Mouse (Mus musculus) urinary bladder, postnatal 36 days (tissue): ENCODE measurements at regions not wholly inside any gene's neighbourhood (a gene's known extent, or its start where the extent isn't known, plus 50 kb on each side); places are given as distances from the start of the nearest gene placed in this dataset.
A peak's percentile ranks its signal among the peaks of the same experiment; 100 is the strongest.

Experiments used
- DNase-seq, 2 experiments: peaks; one replicate each; pipeline ENCODE4 v3.0.0; 2022; ENCODE audit warnings: low spot score in 2 of 2, mixed read lengths in 1 of 2

DNA sequence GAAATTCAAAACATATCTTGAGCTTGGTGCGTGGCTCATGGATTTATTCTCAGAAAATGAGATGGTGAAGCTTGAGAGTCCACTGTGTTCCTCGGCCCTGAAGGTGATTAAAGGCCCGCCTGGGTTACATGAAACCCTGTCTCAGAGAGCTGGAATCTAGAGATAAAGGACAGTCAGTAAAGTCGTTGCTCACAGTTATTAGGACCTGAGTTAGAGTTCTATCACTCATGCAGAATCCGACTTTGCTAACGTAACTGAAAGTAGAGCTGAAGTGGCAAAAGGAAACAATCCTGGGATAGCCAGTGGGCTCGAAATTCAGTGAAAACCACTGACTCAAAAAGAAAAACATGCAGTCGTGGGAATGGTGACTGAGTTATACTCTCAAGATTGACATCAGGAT is 198.9 kb upstream of the Sema3a start:
- DNase-seq, result no peak

GRCm38 (mm10) chr5:12927247-12927646 is 198.0 kb upstream of the Sema3a start:
- no peak for DNase-seq

DNA sequence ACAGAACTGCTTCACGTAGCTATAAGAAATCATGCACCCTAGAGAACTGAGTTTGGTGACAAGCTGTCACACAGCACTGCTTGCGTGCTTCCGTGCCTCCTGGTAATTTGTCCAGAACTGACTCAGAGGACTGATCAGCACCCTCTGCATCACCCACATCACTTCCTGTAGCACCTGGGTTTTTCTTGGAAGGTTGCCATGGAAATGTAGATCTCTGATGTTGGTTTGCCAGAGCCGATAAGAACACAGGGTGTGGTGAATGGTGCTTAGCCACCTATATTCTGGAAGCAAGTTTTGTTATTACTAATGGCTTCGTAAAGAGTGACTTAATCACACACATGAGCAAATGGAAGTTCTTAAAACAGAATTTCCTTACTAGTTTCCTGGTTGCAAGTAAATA is 188.2 kb upstream of the Sema3a start:
- peak; percentile 4 for DNase-seq

- no peak for DNase-seq
Observed at GRCm38 (mm10) chr5:12938162-12938852, 186.9 kb upstream of the Sema3a start.

DNA sequence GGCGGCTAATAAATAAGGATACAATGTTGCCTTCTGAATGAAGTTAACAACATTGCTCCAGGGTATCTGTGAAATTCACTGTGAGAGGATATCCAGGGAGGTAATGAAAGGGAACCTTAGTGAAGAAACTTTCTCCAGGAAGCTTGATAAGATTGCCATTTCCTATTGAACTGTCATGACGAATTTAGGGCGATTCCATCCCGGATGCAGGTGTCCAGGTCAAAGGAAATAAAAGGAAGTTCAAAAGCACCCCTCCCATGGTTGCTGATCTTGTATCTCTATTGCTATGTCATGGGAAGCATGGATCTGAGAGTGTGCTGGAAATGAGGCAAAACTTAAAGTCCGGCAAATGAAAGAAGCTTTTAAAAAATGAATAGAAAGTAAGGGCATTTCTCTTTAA is 180.7 kb upstream of the Sema3a start:
- DNase-seq, result no peak

GRCm38 (mm10) chr5:12948472-12948871 is 176.7 kb upstream of the Sema3a start:
- DNase-seq, result no peak

DNA sequence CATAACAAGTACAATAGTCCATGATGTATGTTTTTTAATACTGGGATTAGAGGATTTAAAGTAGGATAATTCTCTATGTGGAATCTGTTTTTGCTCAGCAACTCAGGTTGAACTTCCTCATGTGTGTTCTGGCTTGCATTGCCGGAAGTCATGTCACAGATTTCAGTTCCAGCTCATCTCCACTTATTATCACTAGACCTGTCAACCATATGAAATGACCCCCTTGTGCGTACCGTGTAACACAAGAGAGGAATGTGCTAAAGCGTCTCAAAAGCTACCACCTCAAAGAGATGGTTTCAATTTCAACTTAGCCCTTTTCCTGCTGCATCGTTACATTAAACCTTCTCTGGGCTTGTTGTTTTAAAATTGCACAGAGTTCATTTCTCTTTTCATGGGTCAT is 154.2 kb upstream of the Sema3a start:
- DNase-seq, result no peak

- DNase-seq, result no peak
Observed at GRCm38 (mm10) chr5:12973701-12974100, 151.5 kb upstream of the Sema3a start.

DNA sequence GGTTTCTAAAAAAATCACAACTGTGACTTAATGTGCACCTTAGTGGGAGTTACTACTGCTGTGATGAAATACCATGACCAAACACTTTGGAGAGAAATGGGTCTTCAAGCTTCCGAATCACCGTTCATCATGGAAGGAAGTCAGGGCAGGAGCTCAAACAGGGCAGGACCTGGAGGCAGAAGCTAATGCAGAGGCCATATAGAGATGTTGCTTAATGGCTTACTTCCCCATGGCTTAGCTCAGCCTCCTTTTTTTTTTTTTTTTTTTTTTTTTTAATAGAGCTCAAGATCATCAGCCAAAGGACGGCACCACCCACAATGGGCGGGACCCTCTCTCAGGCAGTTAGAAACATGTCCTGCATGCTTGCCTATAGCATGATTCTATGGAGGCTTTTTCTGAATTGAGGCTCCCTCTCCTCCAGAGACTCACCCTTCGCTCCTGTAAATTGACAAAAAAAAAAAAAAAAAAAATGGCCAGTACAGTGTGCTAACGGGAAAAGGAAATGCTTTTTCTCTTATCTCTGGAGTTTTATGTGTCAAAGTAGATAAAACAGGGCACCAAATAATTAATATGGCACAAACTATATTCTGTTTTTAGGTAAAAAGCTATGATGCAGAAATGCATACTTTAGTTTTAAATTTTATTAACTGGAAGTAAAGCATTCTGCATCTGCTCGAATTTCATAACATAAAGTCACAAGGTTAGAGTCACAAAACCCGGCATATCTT is 149.0 kb upstream of the Sema3a start:
- DNase-seq, result no peak

- DNase-seq, result no peak
Observed at GRCm38 (mm10) chr5:12977875-12978274, 147.3 kb upstream of the Sema3a start.

DNA sequence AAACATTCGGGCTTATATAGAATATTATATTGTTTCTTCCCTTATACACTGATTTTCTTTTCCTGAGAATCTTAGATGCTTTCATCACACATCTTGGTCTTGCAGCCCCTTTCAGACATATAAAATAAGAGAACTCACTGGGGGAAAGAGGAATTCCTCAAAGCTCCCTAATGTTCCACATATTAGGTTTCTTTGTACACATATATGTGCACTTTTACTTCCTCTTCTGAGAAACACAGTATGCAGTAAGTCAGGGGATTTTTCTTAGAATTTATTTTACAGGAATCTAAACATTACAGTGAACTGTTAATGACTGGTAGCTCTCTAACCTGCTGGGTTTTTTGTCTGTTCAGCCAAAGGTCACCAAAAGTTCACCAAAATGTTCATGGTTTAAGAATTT is 131.4 kb upstream of the Sema3a start:
- DNase-seq, result no peak

- DNase-seq, result no peak
Observed at GRCm38 (mm10) chr5:12997440-12997839, 127.8 kb upstream of the Sema3a start.

GRCm38 (mm10) chr5:13007132-13007531 is 118.1 kb upstream of the Sema3a start:
- DNase-seq, result no peak

DNA sequence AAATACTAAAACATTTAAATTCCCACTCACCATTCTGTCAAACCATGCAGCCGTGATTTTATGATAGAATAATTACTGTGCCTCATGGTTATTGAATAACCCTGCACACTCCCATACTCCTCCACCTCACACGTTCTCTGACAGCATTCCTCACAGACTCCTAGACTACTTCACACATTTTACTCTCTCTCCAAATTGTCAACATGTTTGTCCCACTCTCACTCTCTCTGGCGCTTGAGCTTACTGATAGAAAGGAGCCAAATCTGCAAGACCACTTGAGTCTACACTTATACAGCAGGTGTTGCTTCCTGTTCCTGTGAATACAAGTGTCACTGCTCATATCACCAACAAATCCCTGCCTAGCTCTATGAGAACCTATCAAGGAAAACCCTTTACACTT is 102.9 kb upstream of the Sema3a start:
- no peak for DNase-seq

DNA sequence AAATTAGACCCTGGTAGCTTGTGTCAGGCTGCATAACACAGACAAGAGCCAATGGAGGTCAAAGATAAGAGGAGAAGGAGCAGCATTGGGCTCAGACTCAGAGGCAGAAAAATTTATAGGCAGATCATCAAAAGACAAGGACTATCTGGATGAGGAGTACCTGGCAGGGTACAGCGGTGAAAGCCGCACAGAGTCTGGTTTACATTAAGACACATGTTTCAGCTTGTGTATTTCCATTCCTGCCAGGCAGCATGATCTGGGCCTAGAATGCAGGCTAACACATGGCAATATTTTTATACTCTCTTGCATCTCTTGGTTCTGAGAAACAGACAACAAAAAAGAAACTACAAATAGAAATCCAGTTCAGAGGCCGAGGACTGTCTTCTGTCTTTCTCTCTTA is 91.9 kb upstream of the Sema3a start:
- no peak for DNase-seq

- DNase-seq, result no peak
Observed at GRCm38 (mm10) chr5:13036127-13036526, 89.1 kb upstream of the Sema3a start.

GRCm38 (mm10) chr5:13058883-13059423 is 66.3 kb upstream of the Sema3a start:
- DNase-seq, result no peak

GRCm38 (mm10) chr5:13066942-13067341 is 58.3 kb upstream of the Sema3a start:
- DNase-seq, result no peak
